Mouse (Mus musculus) liver, embryonic 12.5 days (tissue): Measurements from ENCODE around the gene Itgb3. TPM values are rescaled to one million over a fixed set of nuclear protein-coding genes. Genes with fewer than 3 reads are reported as not detected.
A peak's percentile ranks its signal among the peaks of the same experiment; 100 is the strongest.

ENCODE experiments used
- ATAC-seq: fragments of 200-750 bp; cut with Nextera tagmentation; 2 replicates; pipeline ENCODE4 v1.8.0; 2017; ENCODE audit warnings: moderate number of reproducible peaks, mild to moderate bottlenecking, moderate library complexity
- H3K27ac ChIP-seq: fragments of 300-500 bp; sonication (generic); 2 replicates; pipeline ENCODE4 v1.5.1; 2016; ENCODE audit warnings: mild to moderate bottlenecking
- H3K27me3 ChIP-seq: fragments of 300-500 bp; sonication (generic); replicated peaks from 2 replicates; pipeline ENCODE4 v1.6.1; 2016; ENCODE audit warnings: mild to moderate bottlenecking, moderate library complexity
- H3K36me3 ChIP-seq: fragments of 300-500 bp; sonication (generic); 2 replicates; pipeline ENCODE4 v1.6.1; 2016; ENCODE audit warnings: mild to moderate bottlenecking, moderate library complexity
- H3K4me1 ChIP-seq: fragments of 300-500 bp; sonication (generic); 2 replicates; pipeline ENCODE4 v1.6.1; 2016
- H3K4me2 ChIP-seq: fragments of 300-500 bp; sonication (generic); 2 replicates; pipeline ENCODE4 v1.6.1; 2016; ENCODE audit warnings: mild to moderate bottlenecking, moderate library complexity
- H3K4me3 ChIP-seq: fragments of 300-500 bp; sonication (generic); 2 replicates; pipeline ENCODE4 v1.5.1; 2016; ENCODE audit warnings: mild to moderate bottlenecking, moderate library complexity
- H3K9ac ChIP-seq: fragments of 300-500 bp; sonication (generic); 2 replicates; pipeline ENCODE4 v1.6.1; 2016; ENCODE audit warnings: mild to moderate bottlenecking, moderate library complexity
- H3K9me3 ChIP-seq: fragments of 300-500 bp; sonication (generic); replicated peaks from 2 replicates; pipeline ENCODE4 v1.6.1; 2016; ENCODE audit warnings: mild to moderate bottlenecking, moderate library complexity
- WGBS: fragments of 180-500 bp; shearing (Covaris S2); methylation state at CpG from one replicate; pipeline ENCODE4 v1.1.7; 2016; ENCODE audit not compliant: insufficient replicate concordance; 5-methylcytosine and 5-hydroxymethylcytosine counted together
- polyA plus RNA-seq: library from polyadenylated mRNA; unstranded; fragments of >200 nt; fragmentation: Nextera tagmentation; extraction: Ambion mirVana; gene quantifications from 2 replicates; pipeline ENCODE4 v1.2.1, GENCODE M21; 2016

The Itgb3 gene
- polyA plus RNA-seq, 1 experiment from 2014 or later, result 36.4 TPM

- H3K4me1 ChIP-seq, result peaks cover 6% of the 10 kb centered on the region; the same call in 1 of the 2 replicates
- WGBS, result 56% methylated on average over 4 of the region's 4 CpGs
- H3K27ac ChIP-seq, result no peak overlapping the region
- no peaks in the 10 kb centered on the region for H3K9me3 ChIP-seq
- H3K36me3 ChIP-seq, result no peaks in the 10 kb centered on the region
- H3K27me3 ChIP-seq, result no peaks in the 10 kb centered on the region
- H3K4me3 ChIP-seq, result no peak overlapping the region
- H3K9ac ChIP-seq, result no peak overlapping the region
- ATAC-seq, result no peak
- H3K4me2 ChIP-seq, result no peak overlapping the region
These were observed 65.6 kb downstream of the Itgb3 start for GRCm38 (mm10) chr11:104673412-104673811.

GRCm38 (mm10) chr11:104674768-104675167, 67.0 kb downstream of the Itgb3 start:
- no peaks in the 10 kb centered on the region for H3K36me3 ChIP-seq
- H3K4me2 ChIP-seq, result no peak overlapping the region
- no peaks in the 10 kb centered on the region for H3K27me3 ChIP-seq
- ATAC-seq, result no peak
- H3K27ac ChIP-seq, result no peak overlapping the region
- H3K9me3 ChIP-seq, result no peaks in the 10 kb centered on the region
- WGBS, result 73% methylated on average over 11 of the region's 11 CpGs
- no peak overlapping the region for H3K4me3 ChIP-seq
- no peak overlapping the region for H3K9ac ChIP-seq
- H3K4me1 ChIP-seq, result peaks cover 6% of the 10 kb centered on the region; the same call in 1 of the 2 replicates

- Histone ChIP-seq H3K4me2 (peak within 1 kb of the TSS; percentile 51), H3K36me3 (no peaks in the 10 kb centered on the region), H3K4me1 (peaks cover 4% of the 10 kb centered on the region; the same call in 1 of the 2 replicates), H3K4me3 (peak within 1 kb of the TSS; percentile 26), H3K9me3 (no peaks in the 10 kb centered on the region), H3K27ac (no peak within 1 kb of the TSS), H3K9ac (no peak within 1 kb of the TSS), H3K27me3 (peaks cover 5% of the 10 kb centered on the region)
- 29% methylated on average over 23 of the region's 23 CpGs for WGBS
- peak; percentile 68 for ATAC-seq
These were observed 77.7 kb downstream of the Itgb3 start, which contains the start of gene Gm11639 for GRCm38 (mm10) chr11:104685548-104685947. Gene Gm11639, plus strand, starts transcription at chr11:104685707.

GRCm38 (mm10) chr11:104693235-104693634, 85.4 kb downstream of the Itgb3 start:
- Histone ChIP-seq H3K4me1 (no peaks in the 10 kb centered on the region), H3K36me3 (no peaks in the 10 kb centered on the region), H3K27me3 (no peaks in the 10 kb centered on the region), H3K4me2 (no peak overlapping the region), H3K4me3 (no peak overlapping the region), H3K27ac (no peak overlapping the region), H3K9ac (no peak overlapping the region), H3K9me3 (no peaks in the 10 kb centered on the region)
- WGBS, result 79% methylated on average over 6 of the region's 6 CpGs
- no peak for ATAC-seq

GRCm38 (mm10) chr11:104704097-104704496, 96.3 kb downstream of the Itgb3 start:
- Histone ChIP-seq H3K27ac (no peak overlapping the region), H3K36me3 (no peaks in the 10 kb centered on the region), H3K9ac (no peak overlapping the region), H3K4me3 (no peak overlapping the region), H3K27me3 (no peaks in the 10 kb centered on the region), H3K4me2 (no peak overlapping the region), H3K9me3 (no peaks in the 10 kb centered on the region), H3K4me1 (no peaks in the 10 kb centered on the region)
- no peak for ATAC-seq
- WGBS, result 65% methylated on average over 15 of the region's 15 CpGs

GRCm38 (mm10) chr11:104707084-104707483, 99.3 kb downstream of the Itgb3 start:
- Histone ChIP-seq H3K4me1 (no peaks in the 10 kb centered on the region), H3K9me3 (no peaks in the 10 kb centered on the region), H3K4me2 (no peak overlapping the region), H3K4me3 (no peak overlapping the region), H3K36me3 (no peaks in the 10 kb centered on the region), H3K27ac (no peak overlapping the region), H3K27me3 (no peaks in the 10 kb centered on the region), H3K9ac (no peak overlapping the region)
- ATAC-seq, result no peak
- WGBS, result 39% methylated on average over 2 of the region's 2 CpGs

Other genes starting within 250 kb of the Itgb3 start
- gene Kansl1, start 139.1 kb upstream of the Itgb3 start, polyA plus RNA-seq, result 9.4 and 10.2 TPM in 2 replicates
- gene Cdc27, start 57.4 kb upstream of the Itgb3 start, polyA plus RNA-seq, result 32.2 and 33.1 TPM in 2 replicates
- 1.5 and 3.5 TPM in 2 replicates for gene Myl4, start 57.3 kb upstream of the Itgb3 start, polyA plus RNA-seq
- gene Gm11639, start 77.7 kb downstream of the Itgb3 start, polyA plus RNA-seq, result 0.05 and 0.07 TPM in 2 replicates